Mouse (Mus musculus): ENCODE data around the gene Gpr25. TPM values are rescaled to one million over a fixed set of nuclear protein-coding genes. Genes with fewer than 3 reads are reported as not detected.

Gene Gpr25
- polyA plus RNA-seq (2016; fragmentation: Nextera tagmentation; extraction: Ambion mirVana), result not detected in 2 replicates

DNA sequence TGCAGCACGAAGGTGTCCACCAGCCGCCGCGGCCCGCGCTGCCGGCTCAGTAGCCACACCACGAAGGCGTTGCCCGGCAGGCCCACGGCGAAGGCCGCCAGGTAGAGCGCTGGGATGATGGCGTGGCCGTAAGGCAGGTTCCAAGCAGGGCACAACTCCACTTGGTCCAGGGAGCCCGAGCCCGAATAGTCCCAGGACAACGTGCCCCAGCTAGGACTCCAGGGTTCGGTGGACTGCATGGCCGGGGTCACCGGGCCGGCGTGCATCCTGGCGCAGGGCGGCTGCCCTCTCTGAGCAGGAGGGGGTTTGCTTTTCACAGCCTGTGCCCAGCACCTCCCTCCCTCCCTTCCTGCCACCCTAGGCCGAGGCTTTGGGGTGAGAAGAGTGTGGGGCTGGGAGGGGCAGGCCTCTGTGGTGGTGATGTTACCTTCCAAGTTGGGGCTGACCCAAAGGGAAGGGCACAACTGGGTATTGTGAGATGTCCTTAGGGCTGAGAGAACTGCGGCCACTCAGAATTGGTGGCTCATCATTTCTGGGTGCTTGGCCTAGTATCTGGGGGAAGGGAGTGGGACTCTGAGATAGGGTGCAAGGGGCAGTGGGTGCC, at the start of gene Gpr25:
Gene Gpr25, minus strand, starts transcription at position 239 of the 604 bp plus-strand sequence.
- Histone ChIP-seq H3K36me3 (replicated peaks) (no peaks in the 10 kb centered on the region), H3K9me3 (no peaks in the 10 kb centered on the region), H3K27me3 (peaks cover 73% of the 10 kb centered on the region), H3K4me2 (peak within 1 kb of the TSS; percentile 91), H3K4me3 (replicated peaks) (peak within 1 kb of the TSS; percentile 61), H3K27ac (no peak within 1 kb of the TSS), H3K4me1 (peaks cover 14% of the 10 kb centered on the region), H3K9ac (peak within 1 kb of the TSS; percentile 57)
- ATAC-seq (ENCODE audit: low FRiP score), result peak; percentile 53
- WGBS, result 6% methylated on average over 28 of the region's 28 CpGs

DNA sequence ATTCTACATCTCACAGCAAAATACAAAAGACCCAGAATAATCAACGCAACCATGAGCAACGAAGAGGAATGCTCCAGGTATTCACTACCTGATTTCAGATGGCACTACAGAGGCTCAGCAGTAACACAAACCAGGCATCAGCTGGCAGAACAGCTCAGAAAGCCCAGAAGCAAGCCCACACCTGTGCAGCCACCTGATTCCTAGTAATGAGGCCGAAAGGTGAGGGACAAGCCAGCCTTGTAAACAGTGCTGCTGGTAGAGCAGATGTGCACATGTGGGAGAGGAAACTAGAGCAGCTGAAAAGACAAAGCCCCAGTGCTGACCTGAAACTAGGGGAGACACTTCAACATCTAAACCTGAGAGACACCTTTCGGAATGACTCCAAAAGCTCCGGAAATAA, 48.5 kb upstream of the Gpr25 start:
- Histone ChIP-seq H3K27ac (no peak overlapping the region), H3K9me3 (no peaks in the 10 kb centered on the region), H3K4me2 (no peak overlapping the region), H3K4me3 (replicated peaks) (no peak overlapping the region), H3K9ac (no peak overlapping the region), H3K4me1 (peaks cover 7% of the 10 kb centered on the region; the same call in 1 of the 2 replicates), H3K27me3 (no peaks in the 10 kb centered on the region), H3K36me3 (replicated peaks) (no peaks in the 10 kb centered on the region)
- 89% methylated on average over 5 of the region's 5 CpGs for WGBS
- no peak for ATAC-seq (ENCODE audit: low FRiP score)

GRCm38 (mm10) chr1:136306424-136306823, 45.8 kb upstream of the Gpr25 start:
- H3K4me3 ChIP-seq (replicated peaks), result no peak overlapping the region
- H3K27me3 ChIP-seq, result no peaks in the 10 kb centered on the region
- H3K4me2 ChIP-seq, result no peak overlapping the region
- peaks cover 8% of the 10 kb centered on the region; the same call in 1 of the 2 replicates for H3K36me3 ChIP-seq (replicated peaks)
- H3K9me3 ChIP-seq, result no peaks in the 10 kb centered on the region
- H3K27ac ChIP-seq, result no peak overlapping the region
- H3K9ac ChIP-seq, result no peak overlapping the region
- no peak for ATAC-seq (ENCODE audit: low FRiP score)
- 80% methylated on average over 3 of the region's 3 CpGs for WGBS
- peaks cover 7% of the 10 kb centered on the region; the same call in 1 of the 2 replicates for H3K4me1 ChIP-seq

- peaks cover 3% of the 10 kb centered on the region; the same call in 1 of the 2 replicates for H3K36me3 ChIP-seq (replicated peaks)
- ATAC-seq (ENCODE audit: low FRiP score), result no peak
These were observed 33.3 kb upstream of the Gpr25 start for GRCm38 (mm10) chr1:136293961-136294360.

DNA sequence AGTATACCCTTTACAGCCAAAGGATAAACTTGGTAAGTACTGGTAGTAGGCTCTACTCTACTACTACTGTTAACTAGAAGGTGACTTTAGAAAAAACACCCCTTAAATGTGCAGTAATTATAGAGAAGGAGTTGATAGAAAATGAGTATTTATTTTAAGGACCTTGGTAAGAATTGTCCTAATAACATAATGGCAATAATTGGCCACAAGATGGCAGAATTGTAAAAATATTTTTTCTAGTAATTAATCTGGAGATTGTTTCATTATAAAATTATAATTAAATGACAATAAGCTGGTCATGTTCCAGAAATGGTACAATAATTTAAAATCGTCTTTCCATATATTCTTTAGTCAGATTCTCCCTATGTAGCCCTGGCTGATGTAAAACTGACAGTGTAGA, 29.1 kb upstream of the Gpr25 start:
- no peak overlapping the region for H3K4me2 ChIP-seq
- no peak overlapping the region for H3K4me3 ChIP-seq (replicated peaks)
- no peaks in the 10 kb centered on the region for H3K27me3 ChIP-seq
- H3K9me3 ChIP-seq, result no peaks in the 10 kb centered on the region
- WGBS, result 71% methylated on average over 1 of the region's 1 CpGs
- no peak for ATAC-seq (ENCODE audit: low FRiP score)
- H3K27ac ChIP-seq, result no peak overlapping the region
- no peaks in the 10 kb centered on the region for H3K4me1 ChIP-seq
- no peak overlapping the region for H3K9ac ChIP-seq
- H3K36me3 ChIP-seq (replicated peaks), result peaks cover 11% of the 10 kb centered on the region

More at GRCm38 (mm10) chr1:136293961-136294360, 33.3 kb upstream of the Gpr25 start:
- Histone ChIP-seq H3K27me3 (no peaks in the 10 kb centered on the region), H3K27ac (no peak overlapping the region), H3K9me3 (no peaks in the 10 kb centered on the region), H3K4me1 (no peaks in the 10 kb centered on the region), H3K4me2 (no peak overlapping the region), H3K9ac (no peak overlapping the region), H3K4me3 (replicated peaks) (no peak overlapping the region)

- peaks cover 91% of the 10 kb centered on the region for H3K36me3 ChIP-seq (replicated peaks)
- WGBS, result 96% methylated on average over 8 of the region's 8 CpGs
- ATAC-seq (ENCODE audit: low FRiP score), result no peak
These were observed 16.7 kb upstream of the Gpr25 start for GRCm38 (mm10) chr1:136277366-136277765.

DNA sequence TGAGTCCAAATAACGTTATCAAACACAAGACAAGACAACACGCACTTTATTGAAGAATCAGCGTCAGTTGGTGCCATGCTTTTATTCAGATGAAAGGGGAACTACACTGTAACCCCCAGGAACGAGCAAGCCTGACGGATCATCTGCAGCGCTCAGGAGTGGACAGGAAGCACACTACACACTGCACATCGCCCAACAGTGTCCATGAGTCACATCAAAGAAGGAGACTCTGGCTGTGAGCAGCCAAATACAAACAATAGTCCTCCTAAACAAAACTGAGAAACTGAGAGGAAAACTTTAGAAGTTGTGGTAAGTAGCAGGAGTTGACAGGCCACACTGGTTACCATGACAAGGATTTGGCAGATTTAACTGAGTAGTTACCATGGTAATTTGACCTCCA, 7.6 kb upstream of the Gpr25 start:
- peaks cover 38% of the 10 kb centered on the region for H3K36me3 ChIP-seq (replicated peaks)
- no peak overlapping the region for H3K4me2 ChIP-seq
- no peaks in the 10 kb centered on the region for H3K9me3 ChIP-seq
- 78% methylated on average over 7 of the region's 7 CpGs for WGBS
- H3K4me1 ChIP-seq, result peaks cover 3% of the 10 kb centered on the region; the same call in 1 of the 2 replicates
- no peak overlapping the region for H3K27ac ChIP-seq
- no peak for ATAC-seq (ENCODE audit: low FRiP score)
- no peak overlapping the region for H3K4me3 ChIP-seq (replicated peaks)
- no peak overlapping the region for H3K9ac ChIP-seq
- peaks cover 8% of the 10 kb centered on the region; the same call in 1 of the 2 replicates for H3K27me3 ChIP-seq

More at GRCm38 (mm10) chr1:136277366-136277765, 16.7 kb upstream of the Gpr25 start:
- Histone ChIP-seq H3K9me3 (no peaks in the 10 kb centered on the region), H3K27me3 (no peaks in the 10 kb centered on the region), H3K4me2 (no peak overlapping the region), H3K4me3 (replicated peaks) (no peak overlapping the region), H3K9ac (no peak overlapping the region), H3K4me1 (no peaks in the 10 kb centered on the region), H3K27ac (no peak overlapping the region)

DNA sequence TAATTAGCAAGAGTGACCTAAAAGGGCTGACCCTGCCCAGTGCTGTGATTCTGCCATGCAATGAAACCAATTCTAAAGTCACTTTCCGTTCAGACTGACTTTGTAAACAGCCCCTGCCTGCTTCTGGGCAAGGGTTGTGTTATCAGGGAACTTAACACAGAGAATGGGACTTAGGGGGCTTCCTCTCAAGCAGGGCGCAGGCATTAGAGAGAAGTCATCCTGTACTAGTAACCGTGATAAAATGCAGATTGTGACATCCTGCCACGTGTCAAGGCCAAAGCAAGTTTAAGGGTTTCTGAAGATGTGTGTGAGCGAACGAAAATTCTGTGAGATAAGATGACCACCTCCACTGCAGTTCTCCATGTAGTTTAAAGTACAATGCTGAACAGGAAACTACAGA, 5.5 kb upstream of the Gpr25 start:
- H3K4me1 ChIP-seq, result peaks cover 3% of the 10 kb centered on the region; the same call in 1 of the 2 replicates
- no peak overlapping the region for H3K27ac ChIP-seq
- ATAC-seq (ENCODE audit: low FRiP score), result no peak
- no peak overlapping the region for H3K4me2 ChIP-seq
- WGBS, result 72% methylated on average over 6 of the region's 6 CpGs
- H3K27me3 ChIP-seq, result peaks cover 29% of the 10 kb centered on the region
- no peak overlapping the region for H3K4me3 ChIP-seq (replicated peaks)
- no peak overlapping the region for H3K9ac ChIP-seq
- H3K9me3 ChIP-seq, result no peaks in the 10 kb centered on the region
- peaks cover 17% of the 10 kb centered on the region for H3K36me3 ChIP-seq (replicated peaks)

- Histone ChIP-seq H3K9ac (no peak overlapping the region), H3K27ac (no peak overlapping the region), H3K9me3 (no peaks in the 10 kb centered on the region), H3K4me3 (replicated peaks) (no peak overlapping the region), H3K4me2 (no peak overlapping the region), H3K27me3 (peaks cover 56% of the 10 kb centered on the region), H3K4me1 (peaks cover 17% of the 10 kb centered on the region), H3K36me3 (replicated peaks) (peaks cover 2% of the 10 kb centered on the region; the same call in 1 of the 2 replicates)
- no peak for ATAC-seq (ENCODE audit: low FRiP score)
- 82% methylated on average over 5 of the region's 5 CpGs for WGBS
These were observed 2.7 kb upstream of the Gpr25 start for GRCm38 (mm10) chr1:136263355-136263754.

DNA sequence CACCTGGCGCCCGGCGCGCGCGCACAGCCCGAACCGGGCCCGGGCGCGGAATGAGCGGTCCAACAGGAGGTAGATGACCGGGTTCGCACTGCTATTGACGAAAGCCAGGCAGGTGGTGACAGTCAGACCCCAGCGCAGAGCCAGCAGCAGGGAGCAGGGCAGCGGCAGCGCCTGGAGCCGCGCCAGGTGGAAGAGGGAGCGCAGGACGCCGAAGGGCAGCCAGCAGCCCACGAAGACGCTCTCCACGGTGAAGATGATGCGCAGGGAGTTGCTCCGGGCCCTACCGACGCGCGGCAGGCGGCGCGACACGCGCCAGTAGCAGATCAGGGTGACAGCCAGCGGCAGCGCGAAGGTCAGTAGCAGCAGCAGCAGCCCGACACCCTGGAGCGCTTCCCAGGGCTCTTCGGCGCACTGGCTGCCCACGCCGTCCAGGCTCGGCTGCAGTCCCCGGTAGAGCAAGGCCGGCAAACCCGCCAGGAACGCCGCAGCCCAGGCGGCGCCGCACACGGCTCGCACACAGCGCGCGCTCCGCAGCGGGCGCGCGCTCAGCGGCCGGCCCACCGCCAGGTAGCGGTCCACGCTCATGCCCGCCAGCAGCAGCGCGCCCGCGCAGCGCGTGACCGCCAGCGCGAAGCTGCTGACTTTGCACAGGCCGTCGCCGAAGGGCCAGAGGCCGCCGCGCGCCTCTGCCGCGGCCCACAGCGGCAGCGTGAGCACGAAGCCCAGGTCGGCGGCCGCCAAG, 609 bp downstream of the Gpr25 start:
- H3K4me2 ChIP-seq, result peak overlapping the region; percentile 91
- no peak overlapping the region for H3K27ac ChIP-seq
- peak overlapping the region; percentile 57 for H3K9ac ChIP-seq
- peak overlapping the region; percentile 61 for H3K4me3 ChIP-seq (replicated peaks)
- no peaks in the 10 kb centered on the region for H3K36me3 ChIP-seq (replicated peaks)
- peak; percentile 84 for ATAC-seq (ENCODE audit: low FRiP score)
- peaks cover 14% of the 10 kb centered on the region for H3K4me1 ChIP-seq
- peaks cover 73% of the 10 kb centered on the region for H3K27me3 ChIP-seq
- WGBS, result under 1% methylated on average over 81 of the region's 95 CpGs
- no peaks in the 10 kb centered on the region for H3K9me3 ChIP-seq

- Histone ChIP-seq H3K27me3 (peaks cover 73% of the 10 kb centered on the region), H3K36me3 (replicated peaks) (no peaks in the 10 kb centered on the region), H3K4me1 (peaks cover 14% of the 10 kb centered on the region), H3K9ac (peak overlapping the region; percentile 57; the same call in 1 of the 2 replicates), H3K4me2 (peak overlapping the region; percentile 91), H3K27ac (no peak overlapping the region), H3K4me3 (replicated peaks) (peak overlapping the region; percentile 61), H3K9me3 (no peaks in the 10 kb centered on the region)
- 4% methylated on average over 16 of the region's 16 CpGs for WGBS
- ATAC-seq (ENCODE audit: low FRiP score), result peak; percentile 17; the same call in 1 of the 2 replicates
These were observed 1.2 kb downstream of the Gpr25 start for GRCm38 (mm10) chr1:136259543-136259892.

DNA sequence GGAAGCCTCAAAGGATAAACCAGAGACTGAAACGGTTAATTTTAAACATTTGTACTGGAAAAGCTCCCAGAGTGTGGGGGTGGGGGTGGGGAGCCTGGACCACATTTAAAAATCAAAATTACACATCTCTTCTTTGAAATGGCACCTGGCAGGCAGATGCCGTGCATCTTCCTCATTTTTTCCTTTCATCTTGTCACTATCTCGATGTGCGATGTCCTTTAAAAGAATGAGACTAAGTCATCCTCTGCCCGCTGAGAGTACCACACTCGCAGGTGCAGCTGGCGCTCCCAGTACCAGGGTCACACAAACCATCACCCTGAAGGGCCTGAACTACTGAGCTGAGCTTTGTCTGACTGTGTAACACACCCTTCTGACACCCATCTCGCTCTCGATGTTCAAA, 2.2 kb downstream of the Gpr25 start:
- peaks cover 14% of the 10 kb centered on the region for H3K4me1 ChIP-seq
- no peaks in the 10 kb centered on the region for H3K36me3 ChIP-seq (replicated peaks)
- no peak overlapping the region for H3K9ac ChIP-seq
- no peak overlapping the region for H3K27ac ChIP-seq
- no peak for ATAC-seq (ENCODE audit: low FRiP score)
- WGBS, result 81% methylated on average over 9 of the region's 9 CpGs
- no peaks in the 10 kb centered on the region for H3K9me3 ChIP-seq
- no peak overlapping the region for H3K4me3 ChIP-seq (replicated peaks)
- H3K27me3 ChIP-seq, result peaks cover 68% of the 10 kb centered on the region
- no peak overlapping the region for H3K4me2 ChIP-seq
